Mouse (Mus musculus): ENCODE data around the gene Shisa6.

DNA sequence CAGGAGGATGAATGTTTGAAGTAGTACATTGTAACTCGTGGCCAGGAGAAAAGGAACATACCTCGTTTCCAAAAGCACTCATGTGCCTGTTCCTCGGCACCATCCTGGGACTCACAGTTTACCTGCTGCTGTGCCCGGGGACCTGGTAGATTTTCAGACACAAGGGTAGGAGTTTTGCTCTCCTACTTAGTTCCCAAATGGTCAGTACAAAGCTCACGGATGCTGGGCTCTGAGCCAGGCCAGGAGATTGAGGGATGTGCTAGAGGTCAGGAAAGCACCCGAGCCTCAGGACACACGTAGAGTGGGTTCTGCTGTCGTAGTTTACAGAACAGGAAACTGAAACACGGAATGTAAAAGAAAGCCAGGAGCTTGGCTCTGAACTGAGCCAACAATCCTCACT lies 29.5 kb downstream of the Shisa6 start:
- TF ChIP-seq CTCF (conservative IDR thresholded peaks at IDR 0.05 in 1 of 2, IDR thresholded peaks at IDR 0.05 in 1 of 2; ENCODE audit: low read depth in 2 of 2, low read length in 2 of 2), result no peak
- TF ChIP-seq TBP (conservative IDR thresholded peaks at IDR 0.05; ENCODE audit: low read depth, low read length), result no peak
- TF ChIP-seq MAFK (IDR thresholded peaks at IDR 0.05; ENCODE audit: insufficient replicate concordance, low read length), result no peak
- TF ChIP-seq ZNF384 (IDR thresholded peaks at IDR 0.05; ENCODE audit: low read depth, low read length), result no peak
- TF ChIP-seq KAT2A (IDR thresholded peaks at IDR 0.05; ENCODE audit: insufficient replicate concordance, low read length), result no peak
- TF ChIP-seq MAX (IDR thresholded peaks at IDR 0.05; ENCODE audit: low read length), result no peak
- no peak for TF ChIP-seq USF2 (conservative IDR thresholded peaks at IDR 0.05; ENCODE audit: low read depth, low read length)
- TF ChIP-seq ZC3H11A (IDR thresholded peaks at IDR 0.05; ENCODE audit: low read depth, low read length), result no peak
- no peak for TF ChIP-seq POLR2A (IDR thresholded peaks at IDR 0.05; ENCODE audit: low read depth, low read length)
- TF ChIP-seq EP300 (IDR thresholded peaks at IDR 0.05; ENCODE audit: low read length), result no peak
- no peak for TF ChIP-seq MYC (IDR thresholded peaks at IDR 0.05; ENCODE audit: low read depth, low read length)
